Mouse (Mus musculus): Measurements from ENCODE around the gene Miga1.

- TF ChIP-seq TAL1 (conservative IDR thresholded peaks at IDR 0.05; ENCODE audit: low read depth, low read length), result no peak
- no peak for TF ChIP-seq CTCF (IDR thresholded peaks at IDR 0.05; ENCODE audit: low read depth, low read length)
These were observed 6.6 kb downstream of the Miga1 start for GRCm38 (mm10) chr3:152333641-152334040.

Data from G1E (cell line).